Comparison of ENCODE assay signal across 7 mouse cellular contexts in the genomic region with DNA sequence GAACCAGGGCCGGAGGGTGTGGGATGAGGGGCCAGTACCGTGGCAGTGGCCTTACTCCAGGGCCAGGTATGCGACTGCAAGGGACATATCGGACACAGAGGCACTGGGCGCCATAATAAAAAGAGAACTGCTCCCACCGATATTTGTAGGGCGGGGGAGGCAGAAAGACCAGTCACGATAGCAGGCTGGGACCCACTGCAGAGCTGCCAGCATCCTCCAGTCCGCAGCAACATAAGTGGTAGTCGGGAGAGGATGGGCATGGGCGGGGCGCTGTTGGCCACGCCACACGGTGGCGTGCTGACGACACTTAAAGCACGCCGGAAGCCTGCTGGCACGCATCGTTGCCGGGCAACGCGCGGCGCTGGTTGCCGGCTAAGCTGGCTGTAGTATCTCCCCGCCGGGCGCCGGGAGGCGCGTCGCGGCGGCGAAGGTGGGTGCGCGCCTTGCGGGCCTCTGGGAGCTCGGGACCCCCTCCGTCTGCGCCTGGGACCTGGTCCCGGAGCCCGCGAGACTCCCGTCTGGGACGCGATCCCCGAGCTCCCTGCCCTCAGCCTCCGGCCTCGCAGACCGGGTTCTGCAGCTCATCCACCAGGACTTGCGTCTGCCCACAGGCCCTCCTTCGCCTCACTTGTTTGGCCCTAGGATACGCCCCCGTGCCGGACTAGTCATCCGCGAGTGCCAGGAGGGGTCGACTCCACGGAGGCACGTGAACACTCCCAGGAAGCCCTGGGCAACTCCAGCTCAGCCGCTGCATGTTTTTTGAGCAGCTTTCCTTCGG. TPM values are rescaled to one million over a fixed set of nuclear protein-coding genes. Genes with fewer than 3 reads are reported as not detected.
DNase-seq lines count a peak whose midpoint lies in the region; ATAC-seq lines count a peak whose summit lies in the region.

Gene Clba1 (plus strand): TSS at position 351 of the 778 bp plus-strand sequence.

- no peaks in the 10 kb centered on the region for H3K9me3 ChIP-seq in embryonic facial prominence, embryonic 10.5 days
- no peaks in the 10 kb centered on the region for H3K9me3 ChIP-seq in limb, embryonic 11.5 days (ENCODE audit: control insufficient read depth, low read length)
- no peaks in the 10 kb centered on the region for H3K9me3 ChIP-seq in midbrain, embryonic 14.5 days (ENCODE audit: control insufficient read depth, low read length)

- H3K4me2 ChIP-seq in limb, embryonic 11.5 days (ENCODE audit: low read depth, severe bottlenecking), result peak within 1 kb of the TSS; percentile 97
- peak within 1 kb of the TSS; percentile 98 for H3K4me2 ChIP-seq in midbrain, embryonic 14.5 days (ENCODE audit: low read length)

- H3K4me1 ChIP-seq in embryonic facial prominence, embryonic 10.5 days, result peaks cover 30% of the 10 kb centered on the region
- peaks cover 9% of the 10 kb centered on the region; the same call in 1 of the 2 replicates for H3K4me1 ChIP-seq in limb, embryonic 11.5 days (ENCODE audit: control insufficient read depth, insufficient read depth, low read length)
- peaks cover 15% of the 10 kb centered on the region for H3K4me1 ChIP-seq in midbrain, embryonic 14.5 days (ENCODE audit: control insufficient read depth, insufficient read depth, low read length)

- H3K9ac ChIP-seq in limb, embryonic 11.5 days (ENCODE audit: low read length), result peak within 1 kb of the TSS; percentile 36
- H3K9ac ChIP-seq in midbrain, embryonic 14.5 days (replicated peaks; ENCODE audit: low read length), result peak within 1 kb of the TSS; percentile 67

- DNase-seq in adrenal gland, postnatal 10 days, result peak; percentile 95
- DNase-seq in embryonic facial prominence, embryonic 10.5 days (ENCODE audit: low spot score), result peak; percentile 93
- DNase-seq in heart, adult 11 months, result peak; percentile 99
- DNase-seq in kidney, adult 18-20 months, result peak; percentile 94
- DNase-seq in limb, embryonic 11.5 days (ENCODE audit: low spot score), result peak; percentile 89
- DNase-seq in midbrain, embryonic 14.5 days, result peak; percentile 98
- peak; percentile 79 to 86 for DNase-seq in spleen, adult 18-20 months

- peaks cover 38% of the 10 kb centered on the region for H3K27me3 ChIP-seq in embryonic facial prominence, embryonic 10.5 days (replicated peaks; ENCODE audit: low read depth, poor library complexity, severe bottlenecking)
- H3K27me3 ChIP-seq in limb, embryonic 11.5 days (ENCODE audit: control insufficient read depth, insufficient read depth, low read length), result no peaks in the 10 kb centered on the region
- no peaks in the 10 kb centered on the region for H3K27me3 ChIP-seq in midbrain, embryonic 14.5 days (ENCODE audit: control insufficient read depth, insufficient read depth, low read length)

- ATAC-seq in limb, embryonic 11.5 days (ENCODE audit: insufficient number of reproducible peaks, low FRiP score, low TSS enrichment, low read depth), result peak; percentile 85
- ATAC-seq in midbrain, embryonic 14.5 days (ENCODE audit: low FRiP score, low TSS enrichment), result peak; percentile 91

- peak within 1 kb of the TSS; percentile 78 for H3K4me3 ChIP-seq in embryonic facial prominence, embryonic 10.5 days
- H3K4me3 ChIP-seq in limb, embryonic 11.5 days (ENCODE audit: low read depth, low read length), result peak within 1 kb of the TSS; percentile 67
- peak within 1 kb of the TSS; percentile 68 for H3K4me3 ChIP-seq in midbrain, embryonic 14.5 days (replicated peaks; ENCODE audit: low read depth, low read length)

- peaks cover 28% of the 10 kb centered on the region for H3K36me3 ChIP-seq in embryonic facial prominence, embryonic 10.5 days (replicated peaks)
- H3K36me3 ChIP-seq in limb, embryonic 11.5 days (ENCODE audit: control insufficient read depth, insufficient read depth, low read length), result no peaks in the 10 kb centered on the region
- peaks cover 16% of the 10 kb centered on the region for H3K36me3 ChIP-seq in midbrain, embryonic 14.5 days (ENCODE audit: control insufficient read depth, insufficient read depth, low read length)

- WGBS in embryonic facial prominence, embryonic 10.5 days, result under 1% methylated on average over 64 of the region's 64 CpGs
- WGBS in limb, embryonic 11.5 days, result 2% methylated on average over 63 of the region's 64 CpGs
- WGBS in midbrain, embryonic 14.5 days, result under 1% methylated on average over 64 of the region's 64 CpGs

- peak within 1 kb of the TSS; percentile 75 for H3K27ac ChIP-seq in embryonic facial prominence, embryonic 10.5 days (replicated peaks)
- H3K27ac ChIP-seq in limb, embryonic 11.5 days (replicated peaks; ENCODE audit: low read depth, low read length), result no peak within 1 kb of the TSS
- H3K27ac ChIP-seq in midbrain, embryonic 14.5 days (replicated peaks; ENCODE audit: low read depth, low read length), result peak within 1 kb of the TSS; percentile 83

RNA-seq across cellular contexts. Expression of gene Clba1, which starts in this region (rescaled TPM):
- 1 to 10 TPM; 4.4 to 5.1 TPM for total RNA-seq in adrenal gland, postnatal 10 days (2021)
- polyA plus RNA-seq in embryonic facial prominence, embryonic 10.5 days (2016; fragmentation: Nextera tagmentation; extraction: Ambion mirVana), result 9.3 and 10.1 TPM in 2 replicates
- 7.0 and 7.6 TPM in 2 replicates for polyA plus RNA-seq in limb, embryonic 11.5 days (2014; fragmentation: Nextera tagmentation; extraction: Ambion mirVana)
- polyA plus RNA-seq in midbrain, embryonic 14.5 days (2014; fragmentation: Nextera tagmentation; extraction: Ambion mirVana), result 21.4 and 23.1 TPM in 2 replicates
